Mouse (Mus musculus) layer of hippocampus, adult 18-20 months (tissue): ENCODE measurements at regions not wholly inside any gene's neighbourhood (a gene's known extent, or its start where the extent isn't known, plus 50 kb on each side); places are given as distances from the start of the nearest gene placed in this dataset.

Experiments
- DNase-seq, 2 experiments: peaks; one replicate each; pipeline ENCODE4 v3.0.0; 2022; ENCODE audit warnings: low spot score in 2 of 2

GRCm38 (mm10) chr7:82921722-82922121, 54.6 kb downstream of the Mex3b start:
- DNase-seq, result no peak

GRCm38 (mm10) chr7:82923220-82924071, 56.3 kb downstream of the Mex3b start:
- DNase-seq, result peak; percentile 83 to 92

GRCm38 (mm10) chr7:82924092-82924491, 57.0 kb downstream of the Mex3b start:
- no peak for DNase-seq

- no peak for DNase-seq
Observed at GRCm38 (mm10) chr7:82938311-82938710, 71.2 kb downstream of the Mex3b start.

- DNase-seq, result no peak
Observed at GRCm38 (mm10) chr7:82939536-82939935, 72.4 kb downstream of the Mex3b start.

DNA sequence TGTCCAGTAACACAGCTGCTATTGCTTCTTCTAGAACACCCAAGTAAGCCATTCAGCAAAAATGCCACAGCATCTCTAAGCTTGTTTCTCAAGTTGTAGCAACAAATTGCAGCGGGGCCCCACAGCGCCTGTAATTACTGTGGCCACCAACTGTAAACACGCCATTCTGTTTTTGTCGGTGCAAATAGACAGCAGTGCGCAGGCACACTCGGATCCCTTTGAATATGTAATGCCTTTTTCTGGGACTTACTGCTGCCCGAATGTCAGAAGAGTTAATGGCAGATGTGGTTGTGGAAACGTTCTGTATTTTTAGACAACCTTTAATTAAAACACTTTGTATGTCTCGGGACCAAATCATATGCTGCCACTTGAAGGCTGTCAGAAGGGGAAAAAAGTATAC, 76.2 kb downstream of the Mex3b start:
- peak; percentile 3 to 23 for DNase-seq

DNA sequence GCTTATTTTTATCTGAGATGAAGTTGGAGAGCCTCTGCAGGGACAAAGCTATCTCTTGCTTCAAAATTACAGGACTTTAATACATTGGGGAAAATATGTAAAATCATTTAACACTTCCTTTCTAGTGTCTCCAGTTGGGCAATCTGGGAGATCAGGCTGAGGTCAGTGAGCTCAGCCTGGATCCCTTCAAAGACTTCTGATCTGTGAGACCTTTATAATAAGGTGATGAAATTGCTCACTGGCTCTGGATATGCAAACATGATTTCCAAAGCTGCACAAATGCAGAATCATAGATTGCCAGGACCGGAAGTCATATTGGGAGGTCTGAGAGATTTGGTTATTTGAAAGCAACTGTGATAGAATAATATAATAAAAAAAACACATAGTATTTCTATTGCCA, 76.7 kb downstream of the Mex3b start:
- DNase-seq, result no peak

DNA sequence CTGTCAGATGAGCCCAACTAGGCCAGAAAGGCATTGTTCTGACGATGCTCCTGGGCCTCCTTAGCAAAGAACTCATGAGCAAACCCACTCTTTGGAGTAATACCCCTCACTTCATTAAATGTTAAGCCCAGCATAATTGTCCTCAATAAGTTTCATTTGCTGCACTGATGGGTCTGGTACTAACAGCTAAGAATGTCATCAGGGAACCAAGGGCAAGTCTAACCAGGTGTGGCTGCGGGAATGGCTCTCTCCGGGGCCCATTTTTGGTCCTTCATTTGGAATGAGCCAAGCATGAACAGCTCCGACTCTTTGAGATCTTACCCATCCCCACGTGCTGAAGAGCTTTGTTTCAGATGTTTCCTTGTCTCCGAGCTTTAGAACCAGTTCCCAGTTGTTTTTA, 82.2 kb downstream of the Mex3b start:
- no peak for DNase-seq

GRCm38 (mm10) chr7:82957208-82957977, 90.3 kb downstream of the Mex3b start:
- no peak for DNase-seq

GRCm38 (mm10) chr7:82970599-82970998, 103.5 kb downstream of the Mex3b start:
- DNase-seq, result no peak

DNA sequence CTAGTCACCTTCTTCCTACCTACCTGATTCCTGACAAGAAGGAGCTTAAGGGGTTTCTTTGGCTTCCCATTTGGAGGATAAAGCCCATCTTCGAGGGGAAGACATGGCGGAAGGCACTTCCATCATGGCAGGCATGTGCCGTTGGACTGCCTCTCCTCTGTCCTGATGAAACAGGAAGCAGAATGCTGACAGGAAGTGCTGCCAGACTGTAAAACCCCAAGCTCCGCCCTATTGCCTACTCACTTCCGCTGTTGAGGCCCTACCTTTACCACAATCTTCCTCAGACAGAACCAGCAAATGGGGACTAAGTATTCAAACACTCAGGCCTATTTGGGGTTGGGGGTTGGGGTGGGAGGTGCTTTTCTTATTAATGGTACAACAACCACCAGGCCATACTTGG, 104.1 kb downstream of the Mex3b start:
- no peak for DNase-seq

DNA sequence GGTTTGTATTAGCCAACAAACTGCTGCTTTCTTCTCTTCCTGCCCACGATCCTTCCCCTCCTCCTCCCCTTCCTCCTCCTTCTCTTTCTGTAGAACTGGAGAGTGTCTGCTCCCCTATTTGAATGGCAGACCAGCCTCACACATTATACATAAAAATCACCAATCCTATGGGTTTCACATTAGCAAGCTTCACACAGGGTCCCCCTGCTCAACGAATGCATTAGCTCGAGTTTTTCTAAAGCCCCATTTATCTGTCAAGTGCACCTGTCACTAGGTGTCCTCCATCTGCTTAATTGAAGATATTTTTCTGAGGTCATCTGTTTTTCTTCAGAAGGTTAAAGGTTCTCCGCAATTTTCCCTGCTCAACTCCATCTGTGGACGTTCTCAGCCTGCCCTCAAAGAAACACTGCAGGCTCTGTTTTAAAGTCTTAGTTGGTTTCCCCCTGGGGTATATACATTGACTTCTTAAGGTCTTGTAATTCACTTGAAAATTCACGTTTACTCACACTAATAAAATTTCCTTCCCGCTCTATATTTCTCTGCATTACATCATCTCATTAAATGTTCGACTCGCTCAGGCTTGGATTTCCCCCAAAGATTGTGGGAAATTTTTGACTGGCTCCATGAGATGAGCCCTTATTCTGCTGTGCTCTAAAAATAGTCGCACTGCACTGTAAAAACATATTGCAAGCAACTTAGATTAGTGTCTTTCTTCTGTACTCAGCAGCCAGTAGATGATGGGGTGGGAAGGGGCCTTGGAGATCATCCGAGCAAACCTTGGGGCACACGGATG, 105.3 kb downstream of the Mex3b start:
- peak in 1 of 2 experiments; percentile 19 for DNase-seq

DNA sequence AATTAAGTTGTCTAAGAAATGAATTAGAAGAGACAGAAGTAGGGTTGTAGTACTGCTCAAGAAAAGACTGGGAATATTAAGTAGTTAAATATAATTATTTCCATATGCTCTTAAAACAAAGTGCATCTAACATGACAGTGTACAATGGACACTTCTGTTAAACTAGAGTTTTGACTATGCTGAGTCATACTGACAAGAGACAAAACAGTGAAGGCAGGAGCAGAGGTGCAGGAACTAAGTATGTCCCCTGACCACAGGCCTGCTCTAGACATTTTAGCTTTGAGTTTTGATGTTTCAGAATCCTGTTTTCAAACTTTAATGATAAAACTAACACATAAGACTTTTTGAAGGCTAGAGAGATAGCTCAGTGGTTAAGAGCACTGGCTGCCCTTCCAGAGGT, 123.6 kb downstream of the Mex3b start:
- DNase-seq, result no peak

GRCm38 (mm10) chr7:82993136-82993535, 126.0 kb downstream of the Mex3b start:
- peak in 1 of 2 experiments; percentile 30 for DNase-seq

DNA sequence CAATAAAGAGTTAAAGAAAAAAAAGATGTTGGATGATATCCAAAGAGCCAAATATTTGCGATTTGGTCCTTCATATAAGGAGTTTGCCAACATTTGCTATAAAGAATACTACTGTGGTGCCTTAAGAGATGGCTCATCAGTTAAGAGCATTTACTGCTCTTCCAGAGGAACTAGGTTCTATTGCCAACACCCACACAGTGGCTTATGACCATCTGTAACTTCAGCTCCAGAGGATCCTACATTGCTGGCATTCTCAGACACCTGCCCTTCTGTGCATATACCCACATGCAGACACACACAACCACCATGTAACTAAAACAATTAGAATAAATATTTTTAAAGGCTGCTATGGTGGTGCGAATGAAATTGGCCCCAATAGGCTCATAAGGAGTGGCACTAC, 131.7 kb downstream of the Mex3b start:
- DNase-seq, result no peak

- no peak for DNase-seq
Observed at GRCm38 (mm10) chr7:83007540-83007939, 140.4 kb downstream of the Mex3b start.

DNA sequence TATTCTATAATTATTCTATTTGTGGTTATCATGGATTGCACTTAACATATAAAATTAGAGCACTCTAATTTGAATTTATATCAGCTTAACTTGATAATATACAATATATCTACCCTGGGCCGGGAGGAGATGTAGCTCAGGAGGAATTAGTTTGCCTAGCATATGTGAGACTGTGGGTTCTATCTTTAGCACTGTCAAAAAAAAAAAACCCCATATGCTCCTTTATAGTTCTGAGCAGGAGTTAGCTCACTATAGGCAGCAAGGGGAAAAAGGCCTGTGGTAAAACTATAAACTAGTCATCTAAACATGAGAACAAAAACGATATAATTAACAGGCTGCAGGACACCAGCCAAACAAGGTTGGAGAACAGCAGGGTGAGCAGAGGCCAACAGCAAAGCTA, 145.0 kb downstream of the Mex3b start:
- no peak for DNase-seq

DNA sequence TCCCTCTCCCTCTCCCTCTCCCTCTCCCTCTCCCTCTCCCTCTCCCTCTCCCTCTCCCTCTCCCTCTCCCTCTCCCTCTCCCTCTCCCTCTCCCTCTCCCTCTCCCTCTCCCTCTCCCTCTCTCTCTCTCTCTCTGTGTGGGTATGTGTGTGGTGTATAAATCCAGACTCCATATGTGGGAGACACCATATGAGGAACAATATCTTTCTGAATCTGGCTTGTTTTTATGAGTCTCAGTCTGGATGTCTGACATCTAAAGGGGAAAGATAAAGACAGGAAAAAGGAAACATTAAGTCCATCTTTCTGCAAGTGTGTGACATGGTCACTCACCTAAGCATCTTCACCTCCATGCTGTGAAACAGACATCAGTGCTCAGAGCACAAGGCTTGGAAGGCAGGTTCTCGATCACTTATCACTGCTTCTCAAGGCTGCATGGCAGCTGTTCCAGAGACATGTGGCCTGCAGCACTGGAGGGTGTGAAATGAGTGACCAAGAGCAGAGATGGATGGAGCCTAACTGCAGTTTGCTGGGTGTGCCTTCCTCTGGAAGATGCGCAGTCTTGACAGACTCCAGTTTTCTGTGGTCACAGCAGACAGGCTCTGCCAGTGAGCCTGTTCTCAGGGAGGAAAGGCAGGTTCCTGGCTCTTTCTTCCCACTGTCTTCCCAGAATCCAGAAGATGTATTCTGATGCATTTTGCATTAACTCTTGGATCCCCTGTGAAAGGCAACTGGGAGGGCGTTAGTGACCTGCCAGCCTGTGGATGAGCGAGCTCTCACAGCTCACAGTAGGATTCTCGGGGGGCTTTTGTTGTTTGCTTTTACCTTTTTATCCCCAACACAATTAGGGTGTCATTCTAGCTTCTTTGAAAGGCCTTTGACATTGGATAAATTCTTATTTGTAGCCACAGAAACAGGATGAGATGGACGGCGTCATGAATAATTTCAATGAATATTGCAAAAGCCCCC, 147.9 kb downstream of the Mex3b start:
- DNase-seq, result no peak

GRCm38 (mm10) chr7:83015756-83016155, 148.6 kb downstream of the Mex3b start:
- DNase-seq, result no peak

DNA sequence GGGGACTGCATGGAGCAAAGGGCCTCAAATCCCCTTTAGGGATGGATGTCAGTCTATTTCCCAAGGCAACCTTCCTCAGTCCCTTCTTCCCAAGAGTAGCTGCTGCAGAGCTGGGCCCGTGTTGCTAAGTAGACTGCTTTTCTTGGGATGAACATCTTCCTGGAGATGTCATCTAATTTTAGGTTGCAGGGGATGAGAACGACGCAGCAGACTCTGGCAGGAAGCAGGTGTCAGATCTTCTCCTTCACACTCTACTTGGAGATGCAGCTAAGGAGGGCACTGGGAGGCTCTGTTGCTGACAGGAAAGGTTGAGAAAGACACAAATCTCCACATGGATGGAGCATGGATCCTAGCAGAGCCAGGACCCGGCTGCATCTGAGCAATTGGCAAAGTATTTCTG, 149.4 kb downstream of the Mex3b start:
- no peak for DNase-seq

GRCm38 (mm10) chr7:83020584-83020983, 153.5 kb downstream of the Mex3b start:
- no peak for DNase-seq
